Mouse (Mus musculus) mouse trophoblast stem cell (cell line): ENCODE data around the gene Parp8.

Experiments
- in situ Hi-C, 2 experiments: fragments of 300-500 bp; cut with MseI, MboI; formaldehyde crosslinking; loops; 2 replicates in 1 of 2; 3 replicates in 1 of 2; pipeline ENCODE4 v1.15.1; 2025

Gene Parp8

DNA sequence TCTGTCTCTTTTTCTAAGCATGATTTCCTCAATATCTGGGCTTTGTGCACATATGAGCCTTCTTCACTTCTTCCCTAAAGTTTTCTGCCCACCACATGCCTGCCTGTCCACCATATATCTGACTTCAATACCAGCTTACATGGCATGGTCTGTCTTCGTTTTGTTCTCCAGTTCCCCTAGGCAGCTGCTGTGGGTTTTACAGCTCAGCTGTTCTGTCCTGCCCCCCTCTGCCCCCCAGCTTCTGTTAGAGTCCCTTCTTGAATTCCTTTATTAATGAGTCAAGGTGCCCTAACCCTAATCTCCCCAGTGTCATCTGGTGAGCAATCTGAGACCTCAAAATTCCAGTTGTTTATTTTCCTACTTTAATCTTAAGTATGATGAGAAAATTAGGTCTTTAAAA lies 155.1 kb downstream of the Parp8 start:
- in situ Hi-C loops = no loop called here

- in situ Hi-C loops = no loop called here
Measured at GRCm38 (mm10) chr13:116843937-116844336, 181.4 kb downstream of the Parp8 start.

GRCm38 (mm10) chr13:116830984-116831383 lies 194.4 kb downstream of the Parp8 start:
- in situ Hi-C loops = no loop called here

- in situ Hi-C loops = no loop called here
Measured at GRCm38 (mm10) chr13:116829015-116829414, 196.3 kb downstream of the Parp8 start.

GRCm38 (mm10) chr13:116811456-116811855 lies 213.9 kb downstream of the Parp8 start:
- in situ Hi-C loops = no loop called here
